Mouse (Mus musculus) heart, postnatal 4 days (tissue): ENCODE measurements around the gene Dap3. TPM values are rescaled to one million over a fixed set of nuclear protein-coding genes. Genes with fewer than 3 reads are reported as not detected.
"Not testable (repeated sequence)": the region's sequence is repeated elsewhere in the genome, so short reads cannot be mapped to it uniquely, and the experiment has no call there.

Experiments used
- DNase-seq: peaks from one replicate; pipeline ENCODE4 v3.0.0; 2021
- total RNA-seq, 2 experiments: library from RNA; stranded (reverse); gene quantifications; 2 replicates each; pipeline ENCODE4 v1.2.3; 2021

The Dap3 gene
- total RNA-seq, 2 experiments from 2014 or later: 102 to 114 TPM

- no peak for DNase-seq
Measured at GRCm38 (mm10) chr3:88912585-88912984, 38.4 kb downstream of the Dap3 start.

- no peak for DNase-seq
Measured at GRCm38 (mm10) chr3:88906393-88907159, 44.4 kb downstream of the Dap3 start.

GRCm38 (mm10) chr3:88905741-88906140, 45.2 kb downstream of the Dap3 start:
- no peak for DNase-seq

GRCm38 (mm10) chr3:88905209-88905608, 45.8 kb downstream of the Dap3 start:
- DNase-seq: no peak

- DNase-seq: no peak
Measured at GRCm38 (mm10) chr3:88904803-88905202, 46.2 kb downstream of the Dap3 start.

GRCm38 (mm10) chr3:88893011-88893410, 58.0 kb downstream of the Dap3 start:
- not testable (repeated sequence) for DNase-seq

GRCm38 (mm10) chr3:88882536-88882935, 68.4 kb downstream of the Dap3 start:
- not testable (repeated sequence) for DNase-seq

Other genes with a start within 250 kb of the Dap3 start
- gene Rit1, start 234.3 kb downstream of the Dap3 start, total RNA-seq: 10 to 100 TPM; 43.4 to 48.0 TPM
- gene Syt11, start 176.0 kb downstream of the Dap3 start, total RNA-seq: 1 to 10 TPM; 5.0 to 7.1 TPM
- 10 to 100 TPM; 28.0 to 31.7 TPM for gene Gon4l, start 116.0 kb downstream of the Dap3 start, total RNA-seq
- gene Msto1, start 37.2 kb downstream of the Dap3 start, total RNA-seq: 10 to 100 TPM; 28.5 to 29.9 TPM
- gene Ash1l, start 559 bp downstream of the Dap3 start, total RNA-seq: 10 to 100 TPM; 42.0 to 46.8 TPM
- gene Rusc1, start 142.1 kb upstream of the Dap3 start, total RNA-seq: 10 to 100 TPM; 12.3 to 12.5 TPM
- not detected for gene Gm43738, start 149.9 kb upstream of the Dap3 start, total RNA-seq
- 10 to 100 TPM; 54.5 to 58.7 TPM for gene Fdps, start 150.8 kb upstream of the Dap3 start, total RNA-seq
- gene Pklr, start 185.0 kb upstream of the Dap3 start, total RNA-seq: not detected
- 1 to 10 TPM in 1 of 2 experiments, under 1 TPM in 1; 0.86 to 1.1 TPM for gene Hcn3, start 209.0 kb upstream of the Dap3 start, total RNA-seq
- 10 to 100 TPM; 30.3 to 32.1 TPM for gene Clk2, start 213.6 kb upstream of the Dap3 start, total RNA-seq
- 10 to 100 TPM; 46.7 to 47.3 TPM for gene Scamp3, start 226.3 kb upstream of the Dap3 start, total RNA-seq
- gene Fam189b, start 232.0 kb upstream of the Dap3 start, total RNA-seq: 1 to 10 TPM; 8.8 to 9.0 TPM